Mouse (Mus musculus) CH12.LX (cell line): ENCODE data around the gene Prkch. TPM values are rescaled to one million over a fixed set of nuclear protein-coding genes. Genes with fewer than 3 reads are reported as not detected.

Experiments used
- DNase-seq: peaks from one replicate; pipeline ENCODE4 v3.0.0-alpha.2; 2013; ENCODE audit errors: extremely low read depth
- H3K27ac ChIP-seq: 2 replicates; pipeline ENCODE4 v1.5.1; 2012; ENCODE audit warnings: low read depth, mild to moderate bottlenecking, control low read depth, moderate library complexity; ENCODE audit not compliant: insufficient read depth
- H3K27me3 ChIP-seq: replicated peaks from 2 replicates; pipeline ENCODE3; 2012; ENCODE audit warnings: inconsistent platforms
- H3K36me3 ChIP-seq, 2 experiments: replicated peaks in 1 of 2; 2 replicates each; pipeline versions ENCODE3 to v1.6.1; 2012; ENCODE audit warnings: inconsistent platforms in 1 of 2, low read length in 1 of 2, mild to moderate bottlenecking in 1 of 2, mixed read lengths in 1 of 2, moderate library complexity in 1 of 2; ENCODE audit not compliant: control insufficient read depth in 1 of 2, insufficient read depth in 1 of 2
- H3K4me1 ChIP-seq, 2 experiments: 2 replicates each; pipeline ENCODE4 v1.6.1; 2012; ENCODE audit warnings: inconsistent platforms in 1 of 2, moderate library complexity in 1 of 2; ENCODE audit not compliant: insufficient read depth in 2 of 2, control insufficient read depth in 1 of 2
- H3K4me2 ChIP-seq: 2 replicates; pipeline ENCODE4 v1.6.1; 2012; ENCODE audit warnings: low read depth, mild to moderate bottlenecking, control low read depth; ENCODE audit not compliant: poor library complexity, insufficient read depth, severe bottlenecking
- H3K4me3 ChIP-seq, 3 experiments: fragments of 150-350 bp in 1 of 3; sonication (generic) in 1 of 3; replicated peaks in 1 of 3; 2 replicates each; pipeline versions ENCODE3 to v1.5.1; 2011 to 2012; ENCODE audit warnings: low read depth in 2 of 3, low read length in 2 of 3, mild to moderate bottlenecking in 2 of 3, moderate library complexity in 2 of 3, control low read depth in 1 of 3, improper control_type of control experiment in 1 of 3, inconsistent platforms in 1 of 3, mixed read lengths in 1 of 3; ENCODE audit not compliant: poor library complexity in 1 of 3
- H3K79me2 ChIP-seq: replicated peaks from 2 replicates; pipeline ENCODE4 v1.6.1; 2012; ENCODE audit warnings: mild to moderate bottlenecking, moderate library complexity; ENCODE audit not compliant: control insufficient read depth, poor library complexity, insufficient read depth, severe bottlenecking; ENCODE audit errors: extremely low read depth
- H3K9ac ChIP-seq: 2 replicates; pipeline ENCODE4 v1.6.1; 2012; ENCODE audit warnings: low read depth, mild to moderate bottlenecking, control low read depth, moderate library complexity; ENCODE audit not compliant: insufficient read depth
- H3K9me3 ChIP-seq: replicated peaks from 2 replicates; pipeline ENCODE3; 2012; ENCODE audit warnings: low read length, inconsistent platforms, mixed read lengths
- BHLHE40 ChIP-seq: IDR thresholded peaks from 2 replicates; pipeline ENCODE4 v1.6.1; 2011; ENCODE audit warnings: mild to moderate bottlenecking, low read depth, low read length, improper control_type of control experiment
- CTCF ChIP-seq, 2 experiments: IDR thresholded peaks in 1 of 2; conservative IDR thresholded peaks in 1 of 2; 2 replicates each; pipeline ENCODE4 v1.5.1; 2011 to 2012; ENCODE audit warnings: low read depth in 2 of 2, low read length in 2 of 2, improper control_type of control experiment in 1 of 2, inconsistent platforms in 1 of 2, mild to moderate bottlenecking in 1 of 2, moderate library complexity in 1 of 2
- ELF1 ChIP-seq: IDR thresholded peaks from 2 replicates; pipeline ENCODE4 v1.6.1; 2014; ENCODE audit warnings: low read depth, mild to moderate bottlenecking, inconsistent platforms, low read length, improper control_type of control experiment
- EP300 ChIP-seq: IDR thresholded peaks from 2 replicates; pipeline ENCODE4 v1.6.1; 2011; ENCODE audit warnings: low read length, improper control_type of control experiment
- ETS1 ChIP-seq: conservative IDR thresholded peaks from 2 replicates; pipeline ENCODE4 v1.6.1; 2012; ENCODE audit warnings: low read depth, mild to moderate bottlenecking, inconsistent platforms, low read length, improper control_type of control experiment, moderate library complexity
- GABPA ChIP-seq: IDR thresholded peaks from 2 replicates; pipeline ENCODE4 v1.6.1; 2012; ENCODE audit warnings: low read depth, low read length, improper control_type of control experiment, inconsistent platforms; ENCODE audit not compliant: insufficient replicate concordance
- HCFC1 ChIP-seq: IDR thresholded peaks from 2 replicates; pipeline ENCODE4 v1.6.1; 2012; ENCODE audit warnings: low read depth, mild to moderate bottlenecking, inconsistent platforms, low read length, improper control_type of control experiment
- IRF4 ChIP-seq: IDR thresholded peaks from 2 replicates; pipeline ENCODE4 v1.6.1; 2014; ENCODE audit warnings: low read depth, mild to moderate bottlenecking, inconsistent platforms, low read length, improper control_type of control experiment
- JUN ChIP-seq: IDR thresholded peaks from 2 replicates; pipeline ENCODE4 v1.6.1; 2011; ENCODE audit warnings: low read depth, mild to moderate bottlenecking, low read length, improper control_type of control experiment, moderate library complexity; ENCODE audit not compliant: insufficient read depth
- JUND ChIP-seq: conservative IDR thresholded peaks from 2 replicates; pipeline ENCODE4 v1.6.1; 2011; ENCODE audit warnings: low read depth, low read length, improper control_type of control experiment
- MAX ChIP-seq: IDR thresholded peaks from 2 replicates; pipeline ENCODE4 v1.6.1; 2011; ENCODE audit warnings: low read length, improper control_type of control experiment
- MXI1 ChIP-seq: IDR thresholded peaks from 2 replicates; pipeline ENCODE4 v1.6.1; 2011; ENCODE audit warnings: mild to moderate bottlenecking, low read depth, low read length, improper control_type of control experiment
- MYC ChIP-seq: IDR thresholded peaks from 2 replicates; pipeline ENCODE4 v1.6.1; 2011; ENCODE audit warnings: low read depth, mild to moderate bottlenecking, improper control_type of control experiment, low read length
- NELFE ChIP-seq: IDR thresholded peaks from 2 replicates; pipeline ENCODE4 v1.6.1; 2011; ENCODE audit warnings: low read depth, low read length, improper control_type of control experiment
- PAX5 ChIP-seq: IDR thresholded peaks from 2 replicates; pipeline ENCODE4 v1.6.1; 2012; ENCODE audit warnings: low read length, inconsistent platforms, mixed read lengths
- POLR2A ChIP-seq: IDR thresholded peaks from 2 replicates; pipeline ENCODE4 v1.6.1; 2011; ENCODE audit warnings: low read depth, mild to moderate bottlenecking, improper control_type of control experiment, low read length
- RAD21 ChIP-seq: IDR thresholded peaks from 2 replicates; pipeline ENCODE4 v1.6.1; 2011; ENCODE audit warnings: low read depth, mild to moderate bottlenecking, low read length, improper control_type of control experiment, moderate library complexity
- RCOR1 ChIP-seq: conservative IDR thresholded peaks from 2 replicates; pipeline ENCODE4 v1.6.1; 2012; ENCODE audit warnings: low read depth, mild to moderate bottlenecking, inconsistent platforms, low read length, improper control_type of control experiment
- SMC3 ChIP-seq: IDR thresholded peaks from 2 replicates; pipeline ENCODE4 v1.6.1; 2011; ENCODE audit warnings: low read depth, low read length, improper control_type of control experiment
- TBP ChIP-seq: conservative IDR thresholded peaks from 2 replicates; pipeline ENCODE4 v1.6.1; 2011; ENCODE audit warnings: low read depth, low read length, improper control_type of control experiment
- TCF12 ChIP-seq: IDR thresholded peaks from 2 replicates; pipeline ENCODE4 v1.6.1; 2014; ENCODE audit warnings: low read depth, mild to moderate bottlenecking, inconsistent platforms, low read length, improper control_type of control experiment
- USF1 ChIP-seq: IDR thresholded peaks from 2 replicates; pipeline ENCODE4 v1.6.1; 2014; ENCODE audit warnings: low read depth, mild to moderate bottlenecking, inconsistent platforms, low read length, improper control_type of control experiment
- USF2 ChIP-seq: conservative IDR thresholded peaks from 2 replicates; pipeline ENCODE4 v1.6.1; 2011; ENCODE audit warnings: low read depth, low read length, improper control_type of control experiment
- ZMIZ1 ChIP-seq: IDR thresholded peaks from 2 replicates; pipeline ENCODE4 v1.6.1; 2012; ENCODE audit warnings: low read depth, mild to moderate bottlenecking, inconsistent platforms, low read length, improper control_type of control experiment
- dilution Hi-C: fragments of 300-500 bp; cut with MboI; formaldehyde crosslinking; loops from 2 replicates; pipeline ENCODE4 v1.14.3; 2020; ENCODE audit warnings: low sequenced_read_pairs; ENCODE audit not compliant: extremely low pct_unique_long_range_greater_than_20kb, extremely low pct_ligation_motif_present
- in situ Hi-C: fragments of 300-500 bp; cut with MboI; formaldehyde crosslinking; loops from 3 replicates; pipeline ENCODE4 v1.14.3; 2019; ENCODE audit warnings: low sequenced_read_pairs, low pct_ligation_motif_present, low pct_unique_long_range_greater_than_20kb, mixed read lengths
- polyA plus RNA-seq: library from polyadenylated mRNA; unstranded; fragments of >175 nt; gene quantifications from 2 replicates; pipeline ENCODE4 v1.2.1, GENCODE M21; 2012; ENCODE audit warnings: low read depth; ENCODE audit not compliant: insufficient read length
- total RNA-seq, 2 experiments: library from RNA; depleted of rRNA; stranded (reverse); fragments of 300-350 nt in 1 of 2; fragments of >200 nt in 1 of 2; gene quantifications; 2 replicates each; pipeline ENCODE4 v1.2.3; 2012 to 2014

Gene Prkch
- total and polyA plus RNA-seq, 3 experiments: 0.76 to 2.3 (median 1.8) TPM

GRCm38 (mm10) chr12:73687077-73688035 lies 102.8 kb downstream of the Prkch start:
- Histone ChIP-seq H3K4me2 (peak overlapping the region; percentile 44; the same call in 1 of the 2 replicates), H3K4me3 (no peak overlapping the region), H3K79me2 (no peaks in the 10 kb centered on the region), H3K27me3 (no peaks in the 10 kb centered on the region), H3K27ac (no peak overlapping the region), H3K9ac (no peak overlapping the region), H3K9me3 (no peaks in the 10 kb centered on the region), H3K4me1 (peaks cover 0 to 14% of the 10 kb centered on the region in 2 experiments; a peak in 2 of 4 replicates), H3K36me3 (no peaks in the 10 kb centered on the region)
- DNase-seq: no peak
- in situ Hi-C loops (loop anchor here (5.0 kb wide), 1 partner anchor 120 kb away; no protein-coding TSS in a partner anchor), dilution Hi-C loops (no loop called here)
- TF ChIP-seq BHLHE40 (peak; percentile 64), EP300 (no peak), USF1 (no peak)

- no peaks in the 10 kb centered on the region for H3K9me3 ChIP-seq
- H3K9ac ChIP-seq: no peak overlapping the region
- dilution Hi-C loops: no loop called here
- H3K79me2 ChIP-seq: no peaks in the 10 kb centered on the region
- TF ChIP-seq RAD21 (peak; percentile 45), CTCF (conservative IDR thresholded peaks at IDR 0.05 in 1 of 2, IDR thresholded peaks at IDR 0.05 in 1 of 2; ENCODE audit: low read depth in 2 of 2, low read length in 2 of 2) (peak in 1 of 2 experiments; percentile 65; a peak in 2 of 4 replicates), SMC3 (peak; percentile 70), USF1 (no peak), MYC (no peak)
- TF ChIP-seq, all 38 proteins: peak for 3
- Histone ChIP-seq H3K27ac (no peak overlapping the region), H3K4me3 (no peak overlapping the region), H3K4me1 (peaks cover 0 to 7% of the 10 kb centered on the region in 2 experiments; a peak in 2 of 4 replicates), H3K4me2 (no peak overlapping the region), H3K27me3 (no peaks in the 10 kb centered on the region), H3K36me3 (peaks cover 0 to 3% of the 10 kb centered on the region in 2 experiments)
- DNase-seq: peak; percentile 49
- in situ Hi-C loops: no loop called here
These were observed 107.7 kb downstream of the Prkch start for GRCm38 (mm10) chr12:73692321-73692720.

- in situ Hi-C loops: no loop called here
- DNase-seq: peak; percentile 68
- TF ChIP-seq TCF12: no peak
- TF ChIP-seq SMC3: peak; percentile 83
- TF ChIP-seq GABPA: no peak
- no peak for TF ChIP-seq HCFC1
- TF ChIP-seq MXI1: no peak
- no peak for TF ChIP-seq NELFE
- no peak for TF ChIP-seq POLR2A
- TF ChIP-seq USF2: no peak
- TF ChIP-seq MAX: no peak
- TF ChIP-seq ELF1: no peak
- TF ChIP-seq JUN: no peak
- no peak for TF ChIP-seq IRF4
- TF ChIP-seq RCOR1: no peak
- TF ChIP-seq TBP: peak; percentile 94
- TF ChIP-seq PAX5: no peak
- no peak for TF ChIP-seq ETS1
- TF ChIP-seq RAD21: peak; percentile 66
- no peak for TF ChIP-seq ZMIZ1
- no peak for TF ChIP-seq JUND
These were observed 108.8 kb downstream of the Prkch start for GRCm38 (mm10) chr12:73693347-73693746.

More at GRCm38 (mm10) chr12:73693347-73693746, 108.8 kb downstream of the Prkch start:
- Histone ChIP-seq H3K36me3 (peaks cover 0 to 3% of the 10 kb centered on the region in 2 experiments), H3K79me2 (no peaks in the 10 kb centered on the region), H3K27ac (no peak overlapping the region), H3K9me3 (no peaks in the 10 kb centered on the region), H3K27me3 (no peaks in the 10 kb centered on the region), H3K4me2 (peak overlapping the region; percentile 11; the same call in 1 of the 2 replicates), H3K4me3 (no peak overlapping the region), H3K9ac (no peak overlapping the region), H3K4me1 (peaks cover 0 to 3% of the 10 kb centered on the region in 2 experiments; a peak in 2 of 4 replicates)
- dilution Hi-C loops: no loop called here
